Mouse (Mus musculus) embryonic stem cell, embryonic (primary cell): ENCODE measurements around the gene Trim65.

Source experiments
- CTCF ChIA-PET, 4 experiments: fragments of 300-600 bp in 2 of 4; fragments of 350-600 bp in 2 of 4; sonication (Branson Sonifier 250); formaldehyde crosslinking; loops; one replicate each; lab custom pipeline; 2022; ENCODE audit warnings: inconsistent platforms in 2 of 4; lab: Charles Lee
- POLR2A ChIA-PET, 4 experiments: fragments of 300-600 bp in 2 of 4; fragments of 350-600 bp in 2 of 4; sonication (Branson Sonifier 250); formaldehyde crosslinking; loops; one replicate each; lab custom pipeline; 2022; ENCODE audit warnings: antibody characterized with exemption in 4 of 4, inconsistent platforms in 1 of 4; lab: Charles Lee

Gene Trim65

GRCm38 (mm10) chr11:116130488-116131205 lies at the start of gene Trim65:
TSS of gene Trim65 (minus strand) at chr11:116131128.
- ChIA-PET POLR2A (interaction anchor here (0.5 to 8.1 kb wide), 18 partner anchors 7 to 316 kb away, joined by 3 to 43 read pairs (median 4); partner anchors contain the start of gene Mrpl38 (in 3 of the 4)), CTCF (interaction anchor here in 3 of 4 experiments (0.6 to 2.0 kb wide), 9 partner anchors 8 to 191 kb away, joined by 3 to 8 read pairs (median 3); partner anchors contain the start of gene Mrpl38 (in 1 of the 3))

DNA sequence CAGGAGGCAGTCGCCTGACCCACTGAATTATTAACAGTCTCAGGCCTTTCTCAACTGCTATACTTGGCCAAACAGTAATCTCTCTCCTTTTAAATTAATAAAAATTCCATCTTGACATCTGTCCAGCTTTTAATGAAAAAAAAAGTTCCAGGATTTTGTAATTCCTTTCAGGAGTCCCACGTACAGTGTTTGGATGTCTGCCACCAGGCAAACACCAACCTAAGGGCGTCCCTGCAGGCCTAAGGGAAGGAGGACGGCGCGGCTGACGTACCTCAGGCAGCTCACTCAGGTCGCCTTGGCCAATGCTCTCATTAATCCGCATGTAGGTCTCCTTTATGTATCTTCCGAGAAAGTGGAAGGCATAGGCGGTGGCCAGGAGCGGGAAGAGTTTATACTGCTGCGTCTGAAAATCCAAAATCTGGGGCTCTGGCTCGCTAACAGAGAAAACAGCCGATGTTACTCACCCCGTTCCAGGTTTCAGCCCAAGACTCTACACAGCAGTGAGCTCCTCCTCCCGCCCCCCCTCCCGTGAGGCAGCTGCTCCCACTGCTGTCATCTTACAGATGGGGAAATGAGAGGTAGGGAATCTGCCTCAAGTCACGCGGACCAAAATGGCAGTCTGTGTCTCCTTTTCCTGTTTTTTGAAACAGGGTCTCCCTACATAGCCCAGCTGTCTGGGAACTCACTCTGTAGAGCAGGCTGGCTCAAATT lies 47.6 kb upstream of the Trim65 start:
- ChIA-PET CTCF (no interaction called here), POLR2A (interaction anchor here in 3 of 4 experiments (0.8 to 2.2 kb wide), 5 partner anchors 8 to 207 kb away, joined by 3 to 8 read pairs (median 3); partner anchors contain the start of genes Fbf1 (in 1 of the 3) and Mrpl38 (in 1 of the 3))

DNA sequence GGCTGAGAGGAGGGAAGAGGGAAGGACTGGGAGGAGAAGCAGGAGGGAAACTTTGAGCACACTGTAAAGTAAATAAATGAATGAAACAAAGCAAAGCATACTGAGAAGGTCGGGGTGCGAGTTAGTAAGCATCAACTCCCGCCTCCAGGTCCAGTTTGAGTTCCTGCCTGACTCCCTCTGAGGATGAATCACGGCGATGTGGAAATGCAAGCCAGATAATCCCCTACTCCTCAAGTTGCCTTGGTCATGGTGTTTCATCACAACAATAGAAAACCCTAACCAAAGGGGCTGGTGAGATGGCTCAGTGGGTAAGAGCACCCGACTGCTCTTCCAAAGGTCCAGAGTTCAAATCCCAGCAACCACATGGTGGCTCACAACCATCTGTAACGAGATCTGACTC lies 45.1 kb upstream of the Trim65 start:
- CTCF ChIA-PET: no interaction called here

DNA sequence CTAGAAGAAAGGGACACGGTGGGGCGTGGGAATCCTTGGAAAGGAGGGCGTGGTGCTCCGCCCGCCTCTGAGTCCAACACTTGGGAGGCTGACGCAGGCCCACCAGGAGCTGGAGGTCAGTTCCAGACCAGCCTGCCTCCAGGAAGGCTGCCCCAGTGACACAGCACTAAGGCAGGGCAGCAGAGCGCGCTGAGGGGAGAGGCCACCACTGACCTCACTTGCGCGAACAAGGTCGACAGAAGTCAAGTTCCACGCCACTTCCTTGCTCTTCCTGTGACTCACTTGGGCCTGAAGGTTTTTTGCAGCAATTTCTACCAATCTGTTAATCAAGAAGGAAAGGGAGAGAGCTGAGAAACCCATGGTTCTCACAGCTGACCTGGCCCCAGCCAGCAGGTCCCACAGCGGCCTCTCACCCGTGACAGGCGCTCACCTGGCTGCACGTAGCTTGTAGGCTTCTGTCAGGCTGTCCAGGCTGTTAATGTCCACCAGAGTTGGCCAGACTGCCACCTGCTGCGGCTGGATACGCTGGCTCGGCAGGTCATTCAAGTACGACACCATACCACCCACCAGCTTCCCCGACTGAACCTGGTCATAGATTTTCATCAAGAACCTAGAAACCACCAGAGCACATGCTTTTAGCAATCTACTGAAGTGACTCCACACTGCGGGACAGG lies 44.0 kb upstream of the Trim65 start:
- CTCF ChIA-PET: interaction anchor here in 1 of 4 experiments (0.8 kb wide), 1 partner anchor 235 kb away, joined by 4 read pairs; no protein-coding TSS in a partner anchor
- POLR2A ChIA-PET: interaction anchor here in 2 of 4 experiments (0.6 to 2.6 kb wide), 9 partner anchors 11 to 274 kb away, joined by 3 to 13 read pairs (median 4); partner anchors contain the start of gene Mrpl38 (in 1 of the 2)

More for the DNA sequence above, 45.1 kb upstream of the Trim65 start:
- POLR2A ChIA-PET: interaction anchor here in 3 of 4 experiments (0.7 to 1.2 kb wide), 3 partner anchors 8 to 66 kb away, joined by 3 to 4 read pairs (median 3); partner anchors contain the start of gene Fbf1 (in 1 of the 3)

GRCm38 (mm10) chr11:116171959-116172358 lies 41.0 kb upstream of the Trim65 start:
- ChIA-PET CTCF (no interaction called here), POLR2A (interaction anchor here in 1 of 4 experiments (1.0 to 1.3 kb wide), 2 partner anchors 20 to 33 kb away, joined by 3 read pairs; partner anchors contain the start of gene Mrpl38)

DNA sequence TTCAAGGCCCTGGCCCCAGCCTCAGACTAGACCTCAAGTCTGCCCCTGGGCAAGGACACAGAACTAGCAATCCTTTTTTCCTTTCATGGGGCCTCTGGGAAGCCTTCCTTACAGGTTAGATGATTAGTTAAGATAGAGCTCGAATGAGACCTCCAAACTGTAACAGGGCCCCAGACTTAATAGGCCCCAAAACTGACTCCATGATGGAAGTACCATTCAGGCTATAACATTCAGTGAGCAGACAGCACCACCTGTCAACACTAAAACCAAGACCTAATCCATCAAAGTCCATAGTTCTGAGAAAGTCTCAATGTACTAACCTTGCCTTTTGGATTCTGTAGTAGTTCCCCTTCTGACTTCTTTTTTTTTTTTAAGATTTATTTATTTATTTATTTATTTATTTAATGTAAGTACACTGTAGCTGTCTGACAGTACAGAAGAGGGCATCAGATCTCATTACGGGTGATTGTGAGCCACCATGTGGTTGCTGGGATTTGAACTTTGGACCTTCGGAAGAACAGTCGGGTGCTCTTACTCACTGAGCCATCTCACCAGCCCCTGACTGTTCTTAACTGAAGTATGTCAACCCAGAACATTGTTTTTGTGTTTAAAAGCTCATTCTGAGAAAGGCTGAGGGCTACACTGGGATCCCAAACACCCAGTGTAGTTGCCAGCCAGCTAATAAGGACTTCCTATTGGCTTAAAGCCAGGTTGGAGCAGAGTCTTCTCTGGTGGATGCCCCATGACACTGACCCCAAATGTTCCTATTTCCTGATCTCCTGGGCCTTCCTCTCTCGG lies 39.3 kb upstream of the Trim65 start:
- ChIA-PET POLR2A (interaction anchor here in 2 of 4 experiments (0.6 to 1.3 kb wide), 4 partner anchors 8 to 185 kb away, joined by 3 read pairs; no protein-coding TSS in a partner anchor), CTCF (interaction anchor here in 1 of 4 experiments (0.6 kb wide), 1 partner anchor 237 kb away, joined by 5 read pairs; the partner anchor contains the start of genes Recql5 and Sap30bp)

DNA sequence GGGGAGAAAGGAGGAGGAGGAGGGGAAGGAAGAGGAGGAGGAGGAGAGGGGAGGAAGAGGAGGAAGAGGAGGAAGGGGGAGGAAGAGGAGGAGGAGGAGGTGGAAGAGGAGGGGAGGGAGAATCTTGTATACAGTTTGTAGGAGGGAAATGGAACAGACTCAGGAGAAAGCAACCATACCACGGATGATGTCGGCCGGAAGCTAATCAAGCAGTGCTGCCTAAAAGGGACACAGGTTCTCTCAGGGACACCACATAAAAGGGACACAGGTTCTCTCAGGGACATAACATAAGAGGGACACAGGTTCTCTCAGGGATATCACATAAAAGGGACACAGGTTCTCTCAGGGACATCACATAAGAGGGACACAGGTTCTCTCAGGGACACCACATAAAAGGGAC lies 38.3 kb upstream of the Trim65 start:
- ChIA-PET CTCF (interaction anchor here in 1 of 4 experiments (1.2 kb wide), 1 partner anchor 12 kb away, joined by 4 read pairs; no protein-coding TSS in a partner anchor), POLR2A (interaction anchor here in 3 of 4 experiments (0.7 to 3.0 kb wide), 5 partner anchors 11 to 113 kb away, joined by 3 to 9 read pairs (median 5); partner anchors contain the start of genes Acox1 (in 1 of the 3) and Ten1 (in 1 of the 3))

GRCm38 (mm10) chr11:116167884-116168439 lies 37.0 kb upstream of the Trim65 start, which contains the start of gene Fbf1:
TSS of gene Fbf1 (minus strand) at chr11:116168166.
- ChIA-PET POLR2A (interaction anchor here in 3 of 4 experiments (0.6 to 3.0 kb wide), 39 partner anchors 9 to 654 kb away, joined by 3 to 19 read pairs (median 4); partner anchors contain the start of genes Mrpl38 (in 3 of the 3), Acox1 (in 2 of the 3), Ten1 (in 2 of the 3) and Exoc7 (in 1 of the 3)), CTCF (interaction anchor here (0.6 to 2.5 kb wide), 9 partner anchors 11 to 425 kb away, joined by 3 to 7 read pairs (median 4); partner anchors contain the start of gene Mrpl38 (in 2 of the 4))

DNA sequence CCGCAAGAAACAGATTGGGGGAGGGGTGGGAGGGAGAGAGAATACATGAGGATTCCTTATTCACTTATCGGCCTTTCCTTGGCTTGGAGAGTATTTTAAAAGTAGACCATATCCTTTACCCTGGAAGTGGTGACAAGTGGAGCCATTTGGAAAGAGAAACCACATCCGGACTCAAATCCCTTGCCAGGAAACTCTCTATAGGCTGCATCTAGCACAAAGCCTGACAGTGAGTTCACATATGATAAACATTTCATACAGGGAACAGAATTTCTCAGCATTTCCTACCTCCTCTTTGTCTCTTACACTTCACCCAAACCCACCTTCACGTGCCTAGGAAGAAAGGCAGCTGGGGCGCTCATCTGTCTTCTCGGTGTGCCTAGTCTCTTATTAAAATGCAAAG lies 36.3 kb upstream of the Trim65 start:
- POLR2A ChIA-PET: interaction anchor here in 3 of 4 experiments (0.5 to 3.0 kb wide), 26 partner anchors 9 to 1682 kb away, joined by 3 to 19 read pairs (median 4); partner anchors contain the start of genes Mrpl38 (in 2 of the 3), Acox1 (in 1 of the 3), Birc5 (in 1 of the 3) and Exoc7 (in 1 of the 3)

DNA sequence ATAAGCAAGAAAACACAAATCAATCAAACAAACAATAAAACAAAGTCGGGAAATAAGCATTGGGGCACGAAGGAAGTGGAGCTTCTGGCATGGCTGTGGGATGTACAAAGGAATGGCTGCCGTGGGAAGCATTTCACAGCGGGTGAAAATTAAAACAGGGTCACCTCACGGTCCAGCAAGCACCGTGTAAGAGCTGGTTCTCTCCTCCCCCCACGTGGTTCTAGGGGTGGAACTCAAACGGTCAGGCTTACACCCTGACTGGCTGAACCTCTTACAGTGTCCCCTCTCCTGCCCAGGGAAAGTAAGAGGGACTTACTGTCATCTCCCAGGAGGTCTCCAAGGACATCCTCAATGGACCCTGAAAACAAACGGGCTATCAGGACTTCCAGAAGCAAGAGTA lies 32.1 kb upstream of the Trim65 start:
- ChIA-PET CTCF (interaction anchor here in 3 of 4 experiments (0.6 to 2.2 kb wide), 7 partner anchors 21 to 214 kb away, joined by 3 to 17 read pairs (median 4); partner anchors contain the start of gene Mrpl38 (in 2 of the 3)), POLR2A (interaction anchor here in 3 of 4 experiments (0.6 to 5.5 kb wide), 31 partner anchors 9 to 1492 kb away, joined by 3 to 75 read pairs (median 4); partner anchors contain the start of genes Acox1 (in 2 of the 3), Mrpl38 (in 2 of the 3), Ten1 (in 2 of the 3) and Trim47 (in 1 of the 3))

More for the DNA sequence above, 36.3 kb upstream of the Trim65 start:
- CTCF ChIA-PET: interaction anchor here in 1 of 4 experiments (1.0 to 2.5 kb wide), 3 partner anchors 19 to 143 kb away, joined by 3 to 7 read pairs (median 3); partner anchors contain the start of gene Mrpl38

DNA sequence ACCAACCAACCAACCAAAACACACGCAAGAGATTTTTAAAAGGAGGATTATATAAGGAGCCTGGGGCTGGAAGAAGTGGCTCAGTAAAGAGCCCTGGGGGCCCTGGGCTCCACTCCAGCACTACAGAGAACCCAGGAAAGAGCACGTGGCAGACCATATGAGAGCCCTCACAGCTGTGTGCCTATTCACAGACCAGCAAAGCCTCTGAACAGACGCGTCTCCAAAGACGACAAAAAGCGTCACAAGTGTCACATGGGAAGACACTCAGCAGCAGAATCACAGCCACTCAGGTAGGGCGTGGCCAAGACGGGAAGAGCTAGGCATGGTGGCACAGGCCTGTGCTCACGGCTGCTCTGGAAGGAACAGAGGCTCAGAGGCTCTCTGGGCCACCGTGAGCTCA lies 31.2 kb upstream of the Trim65 start:
- CTCF ChIA-PET: interaction anchor here (0.5 to 2.2 kb wide), 11 partner anchors 10 to 441 kb away, joined by 3 to 17 read pairs (median 3); partner anchors contain the start of gene Mrpl38 (in 3 of the 4)

DNA sequence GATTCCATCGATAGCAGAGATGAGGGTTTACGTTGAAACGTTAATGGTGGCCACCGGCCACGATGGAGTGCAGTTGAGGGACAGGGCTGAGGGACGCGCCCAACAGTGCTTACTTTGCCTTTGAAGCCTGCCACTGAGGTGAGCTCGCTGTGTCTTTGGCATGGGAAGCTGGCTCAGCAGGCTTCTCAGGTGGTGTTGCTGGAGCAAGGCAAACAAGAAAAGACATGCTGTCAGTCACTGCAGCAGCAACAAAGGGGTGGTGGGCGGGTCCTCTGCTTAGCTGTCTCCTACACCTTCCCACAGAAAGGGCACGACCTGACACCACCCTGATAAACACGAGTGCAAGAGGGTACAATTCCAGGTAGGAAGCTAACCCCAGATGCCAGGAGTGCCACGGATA lies 30.4 kb upstream of the Trim65 start:
- POLR2A ChIA-PET: interaction anchor here in 3 of 4 experiments (0.7 to 5.5 kb wide), 15 partner anchors 9 to 327 kb away, joined by 3 to 75 read pairs (median 6); partner anchors contain the start of genes Mrpl38 (in 2 of the 3), Acox1 (in 1 of the 3), Galk1 (in 1 of the 3) and Ten1 (in 1 of the 3)
- CTCF ChIA-PET: interaction anchor here in 3 of 4 experiments (0.5 to 2.2 kb wide), 6 partner anchors 9 to 56 kb away, joined by 3 to 17 read pairs (median 4); partner anchors contain the start of gene Mrpl38 (in 2 of the 3)

More for the DNA sequence above, 31.2 kb upstream of the Trim65 start:
- POLR2A ChIA-PET: interaction anchor here in 3 of 4 experiments (0.5 to 5.5 kb wide), 31 partner anchors 8 to 1492 kb away, joined by 3 to 75 read pairs (median 4); partner anchors contain the start of genes Acox1 (in 2 of the 3), Mrpl38 (in 2 of the 3), Ten1 (in 2 of the 3) and Trim47 (in 1 of the 3)

DNA sequence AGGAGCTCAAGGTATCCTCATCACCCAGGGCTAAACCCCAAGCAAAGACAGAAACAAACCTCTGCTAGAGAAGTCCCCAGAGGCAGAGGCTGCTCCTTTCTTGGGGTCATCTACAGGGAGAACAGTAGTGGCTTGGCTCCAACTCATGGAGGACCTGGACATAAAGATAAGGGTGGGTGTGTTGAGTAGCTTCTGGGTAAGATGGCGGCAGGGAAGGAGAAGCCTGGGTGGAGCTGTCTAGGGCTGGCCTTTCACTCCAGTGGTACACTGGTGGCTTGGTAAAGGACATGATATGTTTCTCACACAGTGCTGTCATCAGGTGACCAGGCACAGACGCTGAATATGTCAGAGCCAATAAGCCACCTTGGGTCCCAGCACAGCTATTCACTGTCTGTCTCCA lies 20.0 kb upstream of the Trim65 start:
- ChIA-PET CTCF (interaction anchor here (0.5 to 2.9 kb wide), 8 partner anchors 9 to 441 kb away, joined by 3 to 18 read pairs (median 4); partner anchors contain the start of gene Mrpl38 (in 3 of the 4)), POLR2A (interaction anchor here in 2 of 4 experiments (0.8 to 4.0 kb wide), 9 partner anchors 8 to 126 kb away, joined by 3 to 24 read pairs (median 5); partner anchors contain the start of genes Mrpl38 (in 2 of the 2) and Trim65 (in 1 of the 2))

DNA sequence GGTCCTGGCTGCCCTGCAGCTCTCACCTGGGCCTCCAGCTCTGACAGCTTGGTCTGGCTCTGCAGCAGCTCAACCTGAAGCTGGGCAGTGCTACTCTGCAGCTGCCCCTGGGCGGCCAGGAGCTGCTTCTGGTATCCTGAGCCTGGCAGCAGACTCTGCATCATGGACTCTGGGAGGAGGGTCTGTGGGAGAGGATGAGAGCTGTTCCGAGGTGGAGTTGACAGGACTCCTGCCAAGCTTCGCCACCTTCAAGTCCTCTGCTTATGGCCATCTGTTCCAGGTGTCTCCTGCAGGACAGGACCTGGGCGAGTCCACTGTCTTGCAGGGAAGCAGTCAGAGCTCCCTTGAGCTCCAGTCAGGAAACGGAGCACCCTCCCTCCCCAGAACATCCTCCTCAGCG lies 18.4 kb upstream of the Trim65 start:
- ChIA-PET CTCF (interaction anchor here (0.5 to 2.9 kb wide), 12 partner anchors 10 to 219 kb away, joined by 3 to 18 read pairs (median 3); partner anchors contain the start of gene Mrpl38 (in 3 of the 4)), POLR2A (interaction anchor here (0.6 to 9.3 kb wide), 23 partner anchors 8 to 1465 kb away, joined by 3 to 75 read pairs (median 5); partner anchors contain the start of genes Mrpl38 (in 4 of the 4), Acox1 (in 1 of the 4), H3f3b (in 1 of the 4) and Ten1 (in 1 of the 4))
